Mouse (Mus musculus) E14TG2a.4 (cell line): ENCODE results near the gene H2afy.

Source experiments
- CTCF ChIP-seq: conservative IDR thresholded peaks from 2 replicates; pipeline ENCODE4 v1.5.1; 2014; ENCODE audit warnings: low read length
- NANOG ChIP-seq: IDR thresholded peaks from 2 replicates; pipeline ENCODE4 v1.6.1; 2014; ENCODE audit warnings: borderline replicate concordance, low read length, mixed read lengths
- POU5F1 ChIP-seq: IDR thresholded peaks from 2 replicates; pipeline ENCODE4 v1.6.1; 2014; ENCODE audit warnings: low read length, borderline replicate concordance

DNA sequence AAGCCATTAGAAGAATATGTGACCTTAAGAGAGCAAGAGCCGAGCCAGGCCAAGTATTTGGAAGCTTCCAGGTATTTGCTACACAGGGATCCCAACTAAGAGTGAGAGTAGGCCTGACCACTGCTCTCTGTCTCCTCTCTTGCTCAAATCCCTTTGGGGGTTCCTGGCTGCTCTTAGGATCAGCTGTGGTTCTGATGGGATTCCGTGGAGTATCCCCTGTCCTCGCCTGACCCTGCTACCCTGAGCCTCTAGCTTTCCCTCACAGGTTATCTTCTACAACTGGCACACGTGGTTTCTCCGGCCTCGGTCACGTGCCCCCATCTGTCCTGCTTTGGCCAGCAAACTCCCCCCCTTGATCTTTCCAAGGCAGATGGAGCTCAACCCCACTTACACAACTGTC, 3.2 kb downstream of the H2afy start:
- no peak for TF ChIP-seq CTCF
- no peak for TF ChIP-seq NANOG
- no peak for TF ChIP-seq POU5F1
